Comparison of ENCODE assay signal across 19 mouse cellular contexts in genomic region chr15:92964131-92964530, GRCm38 (mm10).
"Had no signal": no experiment of that assay in that cellular context is flagged by ENCODE, and none has a peak within 500 bp of the region (broad histone marks: within the 10 kb centered on the region; RNA-seq: fewer than 3 reads in every experiment).

No protein-coding gene starts in this region.

- DNase-seq: kidney, postnatal 14 days; layer of hippocampus, adult 9-11 months; liver, postnatal 0 days; lung, embryonic 14.5 days; retina, postnatal 1 day; right cerebral cortex, postnatal 25 days; thymus, adult 18-20 months; thymus, postnatal 14 days; thymus, postnatal 4 days had no signal

- H3K4me2 ChIP-seq: limb, embryonic 15.5 days; liver, embryonic 11.5 days; lung, embryonic 14.5 days; midbrain, embryonic 12.5 days; neural tube, embryonic 13.5 days had no signal

- H3K4me3 ChIP-seq: layer of hippocampus, adult 2 months; limb, embryonic 15.5 days; midbrain, embryonic 12.5 days; myocyte; neural tube, embryonic 13.5 days had no signal

- H3K27me3 ChIP-seq: limb, embryonic 15.5 days; midbrain, embryonic 12.5 days; neural tube, embryonic 13.5 days had no signal

- H3K9me3 ChIP-seq: limb, embryonic 15.5 days; midbrain, embryonic 12.5 days; neural tube, embryonic 13.5 days had no signal

- H3K36me3 ChIP-seq: limb, embryonic 15.5 days; midbrain, embryonic 12.5 days; neural tube, embryonic 13.5 days had no signal

- ATAC-seq: liver, postnatal 0 days; lung, postnatal 0 days; midbrain, embryonic 16.5 days had no signal

- H3K9ac ChIP-seq: limb, embryonic 15.5 days; liver, embryonic 14.5 days; liver, postnatal 0 days; lung, embryonic 14.5 days; midbrain, embryonic 12.5 days; neural tube, embryonic 13.5 days had no signal

- H3K4me1 ChIP-seq: limb, embryonic 15.5 days; midbrain, embryonic 12.5 days; neural tube, embryonic 13.5 days had no signal

- H3K27ac ChIP-seq: layer of hippocampus, adult 2 months; limb, embryonic 15.5 days; liver, embryonic 14.5 days; macrophage; midbrain, embryonic 12.5 days; neural tube, embryonic 13.5 days had no signal
